Mouse (Mus musculus): ENCODE data around the gene Epas1. TPM values are rescaled to one million over a fixed set of nuclear protein-coding genes. Genes with fewer than 3 reads are reported as not detected.
A peak's percentile ranks its signal among the peaks of the same experiment; 100 is the strongest.

Epas1 gene
- polyA plus RNA-seq, 1 experiment = 19.2 TPM

- no peak for TF ChIP-seq CTCF (IDR thresholded peaks at IDR 0.05; ENCODE audit: borderline replicate concordance, extremely low read depth, insufficient read depth, insufficient read length)
- no peak for TF ChIP-seq POLR2A (IDR thresholded peaks at IDR 0.05; ENCODE audit: borderline replicate concordance, extremely low read depth, insufficient read depth, insufficient read length, poor library complexity, severe bottlenecking)
- DNase-seq (ENCODE audit: low read depth) = no peak
Measured at GRCm38 (mm10) chr17:86779191-86780130, 26.0 kb downstream of the Epas1 start.

GRCm38 (mm10) chr17:86780708-86781318 lies 27.3 kb downstream of the Epas1 start:
- TF ChIP-seq POLR2A (IDR thresholded peaks at IDR 0.05; ENCODE audit: borderline replicate concordance, extremely low read depth, insufficient read depth, insufficient read length, poor library complexity, severe bottlenecking) (no peak), CTCF (IDR thresholded peaks at IDR 0.05; ENCODE audit: borderline replicate concordance, extremely low read depth, insufficient read depth, insufficient read length) (no peak)
- DNase-seq (ENCODE audit: low read depth) = no peak

GRCm38 (mm10) chr17:86781755-86782400 lies 28.4 kb downstream of the Epas1 start:
- no peak for TF ChIP-seq POLR2A (IDR thresholded peaks at IDR 0.05; ENCODE audit: borderline replicate concordance, extremely low read depth, insufficient read depth, insufficient read length, poor library complexity, severe bottlenecking)
- no peak for TF ChIP-seq CTCF (IDR thresholded peaks at IDR 0.05; ENCODE audit: borderline replicate concordance, extremely low read depth, insufficient read depth, insufficient read length)
- no peak for DNase-seq (ENCODE audit: low read depth)

- TF ChIP-seq POLR2A (IDR thresholded peaks at IDR 0.05; ENCODE audit: borderline replicate concordance, extremely low read depth, insufficient read depth, insufficient read length, poor library complexity, severe bottlenecking) (no peak), CTCF (IDR thresholded peaks at IDR 0.05; ENCODE audit: borderline replicate concordance, extremely low read depth, insufficient read depth, insufficient read length) (no peak)
- no peak for DNase-seq (ENCODE audit: low read depth)
Measured at GRCm38 (mm10) chr17:86784405-86784977, 31.0 kb downstream of the Epas1 start.

GRCm38 (mm10) chr17:86785612-86786011 lies 32.1 kb downstream of the Epas1 start:
- no peak for TF ChIP-seq POLR2A (IDR thresholded peaks at IDR 0.05; ENCODE audit: borderline replicate concordance, extremely low read depth, insufficient read depth, insufficient read length, poor library complexity, severe bottlenecking)
- no peak for TF ChIP-seq CTCF (IDR thresholded peaks at IDR 0.05; ENCODE audit: borderline replicate concordance, extremely low read depth, insufficient read depth, insufficient read length)
- DNase-seq (ENCODE audit: low read depth) = no peak

GRCm38 (mm10) chr17:86786496-86786895 lies 33.0 kb downstream of the Epas1 start:
- TF ChIP-seq POLR2A (IDR thresholded peaks at IDR 0.05; ENCODE audit: borderline replicate concordance, extremely low read depth, insufficient read depth, insufficient read length, poor library complexity, severe bottlenecking) (no peak), CTCF (IDR thresholded peaks at IDR 0.05; ENCODE audit: borderline replicate concordance, extremely low read depth, insufficient read depth, insufficient read length) (no peak)
- DNase-seq (ENCODE audit: low read depth) = no peak

- peak; percentile 41 for DNase-seq (ENCODE audit: low read depth)
- TF ChIP-seq POLR2A (IDR thresholded peaks at IDR 0.05; ENCODE audit: borderline replicate concordance, extremely low read depth, insufficient read depth, insufficient read length, poor library complexity, severe bottlenecking) (no peak), CTCF (IDR thresholded peaks at IDR 0.05; ENCODE audit: borderline replicate concordance, extremely low read depth, insufficient read depth, insufficient read length) (no peak)
Measured at GRCm38 (mm10) chr17:86787805-86788204, 34.3 kb downstream of the Epas1 start.

GRCm38 (mm10) chr17:86788316-86788715 lies 34.8 kb downstream of the Epas1 start:
- no peak for TF ChIP-seq CTCF (IDR thresholded peaks at IDR 0.05; ENCODE audit: borderline replicate concordance, extremely low read depth, insufficient read depth, insufficient read length)
- TF ChIP-seq POLR2A (IDR thresholded peaks at IDR 0.05; ENCODE audit: borderline replicate concordance, extremely low read depth, insufficient read depth, insufficient read length, poor library complexity, severe bottlenecking) = no peak
- DNase-seq (ENCODE audit: low read depth) = no peak

GRCm38 (mm10) chr17:86791925-86792324 lies 38.4 kb downstream of the Epas1 start:
- no peak for TF ChIP-seq POLR2A (IDR thresholded peaks at IDR 0.05; ENCODE audit: borderline replicate concordance, extremely low read depth, insufficient read depth, insufficient read length, poor library complexity, severe bottlenecking)
- no peak for TF ChIP-seq CTCF (IDR thresholded peaks at IDR 0.05; ENCODE audit: borderline replicate concordance, extremely low read depth, insufficient read depth, insufficient read length)
- DNase-seq (ENCODE audit: low read depth) = no peak

- TF ChIP-seq POLR2A (IDR thresholded peaks at IDR 0.05; ENCODE audit: borderline replicate concordance, extremely low read depth, insufficient read depth, insufficient read length, poor library complexity, severe bottlenecking) (no peak), CTCF (IDR thresholded peaks at IDR 0.05; ENCODE audit: borderline replicate concordance, extremely low read depth, insufficient read depth, insufficient read length) (no peak)
Measured at GRCm38 (mm10) chr17:86795773-86796172, 42.3 kb downstream of the Epas1 start.

GRCm38 (mm10) chr17:86797031-86797430 lies 43.5 kb downstream of the Epas1 start:
- DNase-seq (ENCODE audit: low read depth) = no peak
- no peak for TF ChIP-seq CTCF (IDR thresholded peaks at IDR 0.05; ENCODE audit: borderline replicate concordance, extremely low read depth, insufficient read depth, insufficient read length)
- no peak for TF ChIP-seq POLR2A (IDR thresholded peaks at IDR 0.05; ENCODE audit: borderline replicate concordance, extremely low read depth, insufficient read depth, insufficient read length, poor library complexity, severe bottlenecking)

More at GRCm38 (mm10) chr17:86795773-86796172, 42.3 kb downstream of the Epas1 start:
- no peak for DNase-seq (ENCODE audit: low read depth)
